Mouse (Mus musculus): ENCODE data around the gene Rab3ip. TPM values are rescaled to one million over a fixed set of nuclear protein-coding genes. Genes with fewer than 3 reads are reported as not detected.
A peak's percentile ranks its signal among the peaks of the same experiment; 100 is the strongest.

Rab3ip gene
- total and polyA plus RNA-seq, 3 experiments: 14.0 to 15.2 (median 14.4) TPM

GRCm38 (mm10) chr10:116930936-116931335 lies 19.6 kb downstream of the Rab3ip start:
- TF ChIP-seq GATA1 (IDR thresholded peaks at IDR 0.05; ENCODE audit: borderline replicate concordance, low read length) (no peak), GATA2 (IDR thresholded peaks at IDR 0.05; ENCODE audit: borderline replicate concordance, low read depth, low read length) (no peak), CTCF (IDR thresholded peaks at IDR 0.05; ENCODE audit: low read depth, low read length) (no peak), POLR2AphosphoS5 (IDR thresholded peaks at IDR 0.05; ENCODE audit: insufficient replicate concordance, low read depth, low read length) (no peak), TAL1 (conservative IDR thresholded peaks at IDR 0.05; ENCODE audit: low read depth, low read length) (no peak)
- Histone ChIP-seq H3K27me3 (ENCODE audit: insufficient read depth, low read length) (no peaks in the 10 kb centered on the region), H3K4me3 (ENCODE audit: low read depth, low read length) (no peak overlapping the region), H3K36me3 (replicated peaks) (peaks cover 81% of the 10 kb centered on the region), H3K4me1 (ENCODE audit: insufficient read depth, low read depth, low read length) (peaks cover 14% of the 10 kb centered on the region), H3K9me3 (replicated peaks) (no peaks in the 10 kb centered on the region)
- no peak for DNase-seq (ENCODE audit: low spot score)
- no peak for ATAC-seq (ENCODE audit: extremely low read depth, insufficient number of reproducible peaks, low FRiP score, poor library complexity, severe bottlenecking)

DNA sequence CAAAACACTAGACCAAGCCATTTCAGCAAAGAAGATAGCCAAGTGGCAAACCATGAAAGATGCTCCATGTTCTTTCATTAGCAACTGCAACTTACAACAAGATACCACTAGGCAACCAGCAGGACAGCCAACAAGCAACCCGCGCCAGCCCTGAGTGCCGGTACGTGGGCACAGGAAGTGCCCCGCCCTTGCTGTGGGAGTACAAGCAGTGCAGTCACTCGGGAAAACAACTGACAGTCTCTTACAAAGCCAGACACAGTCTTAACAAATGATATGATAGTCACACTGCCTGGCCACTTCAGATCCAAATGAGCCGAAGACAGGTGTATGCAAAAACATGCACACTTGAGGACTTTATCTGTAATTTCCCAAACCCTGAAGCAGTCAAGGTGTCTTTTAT lies 20.1 kb downstream of the Rab3ip start:
- no peak for DNase-seq (ENCODE audit: low spot score)
- Histone ChIP-seq H3K36me3 (replicated peaks) (peaks cover 83% of the 10 kb centered on the region), H3K27me3 (ENCODE audit: insufficient read depth, low read length) (no peaks in the 10 kb centered on the region), H3K9me3 (replicated peaks) (no peaks in the 10 kb centered on the region), H3K4me3 (ENCODE audit: low read depth, low read length) (no peak overlapping the region), H3K4me1 (ENCODE audit: insufficient read depth, low read depth, low read length) (peaks cover 14% of the 10 kb centered on the region)
- peak; percentile 89 for ATAC-seq (ENCODE audit: extremely low read depth, insufficient number of reproducible peaks, low FRiP score, poor library complexity, severe bottlenecking)
- TF ChIP-seq GATA1 (IDR thresholded peaks at IDR 0.05; ENCODE audit: borderline replicate concordance, low read length): no peak
- no peak for TF ChIP-seq TAL1 (conservative IDR thresholded peaks at IDR 0.05; ENCODE audit: low read depth, low read length)
- TF ChIP-seq POLR2AphosphoS5 (IDR thresholded peaks at IDR 0.05; ENCODE audit: insufficient replicate concordance, low read depth, low read length): no peak
- TF ChIP-seq CTCF (IDR thresholded peaks at IDR 0.05; ENCODE audit: low read depth, low read length): no peak

GRCm38 (mm10) chr10:116928826-116929225 lies 21.7 kb downstream of the Rab3ip start:
- ATAC-seq (ENCODE audit: extremely low read depth, insufficient number of reproducible peaks, low FRiP score, poor library complexity, severe bottlenecking): no peak
- TF ChIP-seq GATA1 (IDR thresholded peaks at IDR 0.05; ENCODE audit: borderline replicate concordance, low read length) (no peak), TAL1 (conservative IDR thresholded peaks at IDR 0.05; ENCODE audit: low read depth, low read length) (no peak), CTCF (IDR thresholded peaks at IDR 0.05; ENCODE audit: low read depth, low read length) (no peak), POLR2AphosphoS5 (IDR thresholded peaks at IDR 0.05; ENCODE audit: insufficient replicate concordance, low read depth, low read length) (no peak), GATA2 (IDR thresholded peaks at IDR 0.05; ENCODE audit: borderline replicate concordance, low read depth, low read length) (no peak)
- peaks cover 14% of the 10 kb centered on the region for H3K4me1 ChIP-seq (ENCODE audit: insufficient read depth, low read depth, low read length)

GRCm38 (mm10) chr10:116926428-116927113 lies 24.0 kb downstream of the Rab3ip start:
- H3K36me3 ChIP-seq (replicated peaks): peaks cover 81% of the 10 kb centered on the region
- no peak overlapping the region for H3K4me3 ChIP-seq (ENCODE audit: low read depth, low read length)
- TF ChIP-seq GATA1 (IDR thresholded peaks at IDR 0.05; ENCODE audit: borderline replicate concordance, low read length) (no peak), POLR2AphosphoS5 (IDR thresholded peaks at IDR 0.05; ENCODE audit: insufficient replicate concordance, low read depth, low read length) (no peak), CTCF (IDR thresholded peaks at IDR 0.05; ENCODE audit: low read depth, low read length) (no peak), GATA2 (IDR thresholded peaks at IDR 0.05; ENCODE audit: borderline replicate concordance, low read depth, low read length) (no peak), TAL1 (conservative IDR thresholded peaks at IDR 0.05; ENCODE audit: low read depth, low read length) (no peak)
- H3K9me3 ChIP-seq (replicated peaks): no peaks in the 10 kb centered on the region
- DNase-seq (ENCODE audit: low spot score) (no peak), ATAC-seq (ENCODE audit: extremely low read depth, insufficient number of reproducible peaks, low FRiP score, poor library complexity, severe bottlenecking) (no peak)
- H3K27me3 ChIP-seq (ENCODE audit: insufficient read depth, low read length): no peaks in the 10 kb centered on the region
- peaks cover 13% of the 10 kb centered on the region for H3K4me1 ChIP-seq (ENCODE audit: insufficient read depth, low read depth, low read length)

More at GRCm38 (mm10) chr10:116928826-116929225, 21.7 kb downstream of the Rab3ip start:
- Histone ChIP-seq H3K36me3 (replicated peaks) (peaks cover 84% of the 10 kb centered on the region), H3K4me3 (ENCODE audit: low read depth, low read length) (no peak overlapping the region), H3K9me3 (replicated peaks) (no peaks in the 10 kb centered on the region), H3K27me3 (ENCODE audit: insufficient read depth, low read length) (no peaks in the 10 kb centered on the region)
- no peak for DNase-seq (ENCODE audit: low spot score)

- ATAC-seq (ENCODE audit: extremely low read depth, insufficient number of reproducible peaks, low FRiP score, poor library complexity, severe bottlenecking): no peak
- DNase-seq (ENCODE audit: low spot score): no peak
- Histone ChIP-seq H3K9me3 (replicated peaks) (no peaks in the 10 kb centered on the region), H3K4me3 (ENCODE audit: low read depth, low read length) (no peak overlapping the region), H3K36me3 (replicated peaks) (peaks cover 83% of the 10 kb centered on the region), H3K27me3 (ENCODE audit: insufficient read depth, low read length) (no peaks in the 10 kb centered on the region), H3K4me1 (ENCODE audit: insufficient read depth, low read depth, low read length) (no peaks in the 10 kb centered on the region)
- TF ChIP-seq TAL1 (conservative IDR thresholded peaks at IDR 0.05; ENCODE audit: low read depth, low read length): no peak
- TF ChIP-seq GATA2 (IDR thresholded peaks at IDR 0.05; ENCODE audit: borderline replicate concordance, low read depth, low read length): no peak
- TF ChIP-seq POLR2AphosphoS5 (IDR thresholded peaks at IDR 0.05; ENCODE audit: insufficient replicate concordance, low read depth, low read length): no peak
- no peak for TF ChIP-seq CTCF (IDR thresholded peaks at IDR 0.05; ENCODE audit: low read depth, low read length)
- TF ChIP-seq GATA1 (IDR thresholded peaks at IDR 0.05; ENCODE audit: borderline replicate concordance, low read length): no peak
Observed at GRCm38 (mm10) chr10:116923651-116924495, 26.7 kb downstream of the Rab3ip start.

- Histone ChIP-seq H3K4me1 (ENCODE audit: insufficient read depth, low read depth, low read length) (no peaks in the 10 kb centered on the region), H3K36me3 (replicated peaks) (peaks cover 80% of the 10 kb centered on the region)
Observed at GRCm38 (mm10) chr10:116922161-116922560, 28.4 kb downstream of the Rab3ip start.

More at GRCm38 (mm10) chr10:116922161-116922560, 28.4 kb downstream of the Rab3ip start:
- TF ChIP-seq CTCF (IDR thresholded peaks at IDR 0.05; ENCODE audit: low read depth, low read length): no peak
- TF ChIP-seq GATA1 (IDR thresholded peaks at IDR 0.05; ENCODE audit: borderline replicate concordance, low read length): no peak
- TF ChIP-seq GATA2 (IDR thresholded peaks at IDR 0.05; ENCODE audit: borderline replicate concordance, low read depth, low read length): no peak
- no peak for TF ChIP-seq POLR2AphosphoS5 (IDR thresholded peaks at IDR 0.05; ENCODE audit: insufficient replicate concordance, low read depth, low read length)
- TF ChIP-seq TAL1 (conservative IDR thresholded peaks at IDR 0.05; ENCODE audit: low read depth, low read length): no peak
- DNase-seq (ENCODE audit: low spot score): no peak
- Histone ChIP-seq H3K27me3 (ENCODE audit: insufficient read depth, low read length) (no peaks in the 10 kb centered on the region), H3K9me3 (replicated peaks) (no peaks in the 10 kb centered on the region), H3K4me3 (ENCODE audit: low read depth, low read length) (no peak overlapping the region)
- ATAC-seq (ENCODE audit: extremely low read depth, insufficient number of reproducible peaks, low FRiP score, poor library complexity, severe bottlenecking): no peak
